Mouse (Mus musculus) C2C12 (cell line): Measurements from ENCODE around the gene Pds5a. TPM values are rescaled to one million over a fixed set of nuclear protein-coding genes. Genes with fewer than 3 reads are reported as not detected.

Source experiments
- H3K27me3 ChIP-seq: one replicate; pipeline ENCODE4 v1.6.1; 2011; ENCODE audit not compliant: control insufficient read depth, insufficient read depth, insufficient read length
- H3K36me3 ChIP-seq: one replicate; pipeline ENCODE4 v1.6.1; 2011; ENCODE audit not compliant: control insufficient read depth, insufficient read depth
- H3K4me3 ChIP-seq: one replicate; pipeline ENCODE4 v1.5.1; 2011; ENCODE audit warnings: mild to moderate bottlenecking, control low read depth; ENCODE audit not compliant: poor library complexity, insufficient read depth, severe bottlenecking
- H3K79me2 ChIP-seq: one replicate; pipeline ENCODE4 v1.6.1; 2011; ENCODE audit not compliant: control insufficient read depth, insufficient read depth
- H3K79me3 ChIP-seq: one replicate; pipeline ENCODE4 v1.6.1; 2011; ENCODE audit warnings: low read depth, control low read depth
- H3ac ChIP-seq: one replicate; pipeline ENCODE3; 2011; ENCODE audit warnings: low read depth; ENCODE audit not compliant: control insufficient read depth, insufficient read length
- CEBPB ChIP-seq: IDR thresholded peaks from one replicate; pipeline ENCODE4 v1.6.1; 2011; ENCODE audit warnings: low read depth, mild to moderate bottlenecking, control low read depth, moderate library complexity
- CTCF ChIP-seq: IDR thresholded peaks from one replicate; pipeline ENCODE4 v1.5.1; 2011; ENCODE audit not compliant: control insufficient read depth, insufficient read depth, insufficient read length
- FOSL1 ChIP-seq: IDR thresholded peaks from one replicate; pipeline ENCODE4 v1.8.0; 2011; ENCODE audit warnings: mild to moderate bottlenecking, low read length; ENCODE audit not compliant: poor library complexity, insufficient read depth, severe bottlenecking
- MAX ChIP-seq: IDR thresholded peaks from one replicate; pipeline ENCODE4 v1.6.1; 2011; ENCODE audit warnings: mild to moderate bottlenecking, control low read depth
- MYOD1 ChIP-seq: IDR thresholded peaks from one replicate; pipeline ENCODE4 v1.6.1; 2011; ENCODE audit warnings: low read depth; ENCODE audit not compliant: control insufficient read depth, insufficient read length
- MYOG ChIP-seq: IDR thresholded peaks from one replicate; pipeline ENCODE4 v1.6.1; 2011; ENCODE audit not compliant: control insufficient read depth, insufficient read length; ENCODE audit errors: extremely low read depth
- USF1 ChIP-seq: IDR thresholded peaks from one replicate; pipeline ENCODE4 v1.6.1; 2011; ENCODE audit warnings: low read depth, mild to moderate bottlenecking, control low read depth, moderate library complexity
- polyA plus RNA-seq: library from polyadenylated mRNA; unstranded; fragments of >200 nt; fragmentation: generic; extraction: Trizol; gene quantifications from one replicate; pipeline ENCODE4 v1.2.1, GENCODE M21; 2012; ENCODE audit warnings: missing spikeins

The Pds5a gene
- polyA plus RNA-seq, 1 experiment: 20.3 TPM

DNA sequence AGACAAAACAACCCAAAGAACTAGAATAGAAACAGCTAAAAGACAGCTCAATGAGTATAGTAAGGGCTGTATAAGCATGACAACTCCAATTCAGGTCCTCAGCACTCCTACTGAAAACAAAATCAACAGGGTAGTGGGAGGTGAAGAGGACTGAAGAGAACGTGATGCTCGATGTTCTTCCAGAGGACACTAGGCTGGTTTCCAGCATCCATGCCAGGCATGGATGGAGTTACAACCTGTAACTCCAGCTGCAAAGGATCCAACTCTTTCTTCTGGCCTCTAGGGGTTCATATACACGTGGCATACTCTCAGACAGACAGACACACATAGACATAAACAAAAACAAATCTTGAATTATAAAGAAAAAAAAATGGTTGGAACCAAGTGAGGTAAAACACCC lies 11.3 kb downstream of the Pds5a start:
- Histone ChIP-seq H3K36me3 (peaks cover 26% of the 10 kb centered on the region), H3K79me2 (peaks cover 100% of the 10 kb centered on the region), H3ac (no peak overlapping the region), H3K27me3 (no peaks in the 10 kb centered on the region), H3K4me3 (no peak overlapping the region), H3K79me3 (peaks cover 93% of the 10 kb centered on the region)
- TF ChIP-seq CEBPB (no peak), MAX (no peak), MYOD1 (no peak), USF1 (no peak), FOSL1 (no peak), CTCF (no peak), MYOG (no peak)

GRCm38 (mm10) chr5:65678826-65679225 lies 19.2 kb downstream of the Pds5a start:
- no peak overlapping the region for H3ac ChIP-seq
- H3K27me3 ChIP-seq: no peaks in the 10 kb centered on the region
- no peak overlapping the region for H3K4me3 ChIP-seq
- H3K79me2 ChIP-seq: peaks cover 100% of the 10 kb centered on the region
- H3K79me3 ChIP-seq: peaks cover 94% of the 10 kb centered on the region
- TF ChIP-seq FOSL1 (no peak), CEBPB (no peak), MAX (no peak)
- peaks cover 34% of the 10 kb centered on the region for H3K36me3 ChIP-seq

- Histone ChIP-seq H3ac (no peak overlapping the region), H3K4me3 (no peak overlapping the region), H3K79me2 (peaks cover 100% of the 10 kb centered on the region), H3K79me3 (peaks cover 96% of the 10 kb centered on the region), H3K36me3 (peaks cover 31% of the 10 kb centered on the region), H3K27me3 (no peaks in the 10 kb centered on the region)
- TF ChIP-seq MYOG (no peak), MYOD1 (no peak)
Measured at GRCm38 (mm10) chr5:65672162-65672561, 25.9 kb downstream of the Pds5a start.

- Histone ChIP-seq H3K79me2 (peaks cover 98% of the 10 kb centered on the region), H3K4me3 (no peak overlapping the region), H3K36me3 (peaks cover 28% of the 10 kb centered on the region), H3ac (no peak overlapping the region), H3K79me3 (peaks cover 83% of the 10 kb centered on the region), H3K27me3 (no peaks in the 10 kb centered on the region)
- TF ChIP-seq USF1 (no peak), CEBPB (no peak), MAX (no peak)
Measured at GRCm38 (mm10) chr5:65667644-65668043, 30.4 kb downstream of the Pds5a start.

DNA sequence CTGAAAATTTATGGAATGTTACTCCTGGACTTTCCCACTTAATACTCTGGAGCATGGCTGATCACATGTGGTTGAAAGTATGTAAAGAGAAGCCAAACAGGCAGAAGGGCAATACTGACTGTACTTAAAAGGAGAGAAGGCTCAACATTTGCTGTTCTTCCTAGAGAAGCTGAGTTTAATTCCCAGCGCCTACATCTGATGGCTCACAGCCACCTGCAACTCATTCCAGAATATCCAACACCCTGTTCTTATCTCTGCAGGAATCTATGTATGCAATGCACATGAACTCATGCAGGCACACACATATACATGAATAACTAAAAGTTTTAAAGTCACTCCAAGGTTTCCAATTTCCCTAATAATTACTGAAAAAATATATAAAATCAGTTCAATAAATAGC lies 32.7 kb downstream of the Pds5a start:
- TF ChIP-seq MAX: no peak
- no peak for TF ChIP-seq MYOD1
- no peak for TF ChIP-seq FOSL1
- no peak for TF ChIP-seq CEBPB
- no peak for TF ChIP-seq MYOG
- TF ChIP-seq USF1: no peak
- no peak for TF ChIP-seq CTCF
- peaks cover 71% of the 10 kb centered on the region for H3K79me3 ChIP-seq
- H3K27me3 ChIP-seq: no peaks in the 10 kb centered on the region
- H3K4me3 ChIP-seq: no peak overlapping the region
- peaks cover 40% of the 10 kb centered on the region for H3K36me3 ChIP-seq
- H3ac ChIP-seq: no peak overlapping the region
- peaks cover 91% of the 10 kb centered on the region for H3K79me2 ChIP-seq

DNA sequence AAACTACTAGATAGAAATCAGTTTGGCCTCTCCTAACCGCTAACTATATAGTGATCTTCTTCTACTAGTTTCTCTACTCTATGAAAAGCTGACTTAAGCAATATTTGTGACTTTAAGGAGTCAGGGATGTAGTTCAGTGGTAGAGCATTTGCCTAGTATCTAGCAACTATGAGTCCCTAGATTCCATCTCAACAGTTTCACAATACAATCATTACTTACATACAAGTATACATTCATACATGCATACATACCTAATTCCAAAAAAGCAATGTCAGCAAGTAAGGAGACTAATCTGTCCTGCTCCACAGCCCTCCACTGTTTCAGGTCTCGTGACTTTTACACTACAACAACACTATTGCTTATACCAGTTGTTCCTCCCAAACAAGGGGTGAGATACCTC lies 36.1 kb downstream of the Pds5a start:
- Histone ChIP-seq H3K79me2 (peaks cover 62% of the 10 kb centered on the region), H3K36me3 (peaks cover 55% of the 10 kb centered on the region), H3ac (no peak overlapping the region), H3K4me3 (no peak overlapping the region), H3K79me3 (peaks cover 44% of the 10 kb centered on the region), H3K27me3 (no peaks in the 10 kb centered on the region)
- TF ChIP-seq CTCF: no peak
- TF ChIP-seq MYOD1: no peak
- TF ChIP-seq MAX: no peak
- no peak for TF ChIP-seq USF1
- no peak for TF ChIP-seq FOSL1
- TF ChIP-seq CEBPB: no peak
- no peak for TF ChIP-seq MYOG

GRCm38 (mm10) chr5:65653786-65654185 lies 44.3 kb downstream of the Pds5a start:
- Histone ChIP-seq H3ac (no peak overlapping the region), H3K36me3 (peaks cover 87% of the 10 kb centered on the region), H3K4me3 (no peak overlapping the region), H3K79me3 (peaks cover 2% of the 10 kb centered on the region), H3K79me2 (no peaks in the 10 kb centered on the region), H3K27me3 (no peaks in the 10 kb centered on the region)
- no peak for TF ChIP-seq CEBPB
- TF ChIP-seq MYOG: no peak
- TF ChIP-seq FOSL1: no peak
- TF ChIP-seq MAX: no peak
- TF ChIP-seq MYOD1: no peak
- no peak for TF ChIP-seq CTCF
- no peak for TF ChIP-seq USF1
